Mouse (Mus musculus) lung, embryonic 16.5 days (tissue): ENCODE measurements at regions not wholly inside any gene's neighbourhood (a gene's known extent, or its start where the extent isn't known, plus 50 kb on each side); places are given as distances from the start of the nearest gene placed in this dataset.
"Not testable (repeated sequence)": the region's sequence is repeated elsewhere in the genome, so short reads cannot be mapped to it uniquely, and the experiment has no call there.

Experiments
- ATAC-seq: fragments of 200-750 bp; cut with Nextera tagmentation; 2 replicates; pipeline ENCODE4 v1.8.0; 2017; ENCODE audit warnings: low read depth, mild to moderate bottlenecking, moderate library complexity
- H3K27ac ChIP-seq: fragments of 300-500 bp; sonication (generic); 2 replicates; pipeline ENCODE4 v1.5.1; 2014; ENCODE audit warnings: mild to moderate bottlenecking, control low read depth, low read length
- H3K27me3 ChIP-seq: fragments of 300-500 bp; sonication (generic); 2 replicates; pipeline ENCODE4 v1.6.1; 2014; ENCODE audit warnings: low read depth, low read length, mixed read lengths; ENCODE audit not compliant: control insufficient read depth, insufficient read depth
- H3K36me3 ChIP-seq: fragments of 300-500 bp; sonication (generic); 2 replicates; pipeline ENCODE4 v1.6.1; 2014; ENCODE audit warnings: low read length; ENCODE audit not compliant: control insufficient read depth, insufficient read depth
- H3K4me1 ChIP-seq: fragments of 300-500 bp; sonication (generic); replicated peaks from 2 replicates; pipeline ENCODE4 v1.6.1; 2014; ENCODE audit warnings: low read length, mixed read lengths; ENCODE audit not compliant: control insufficient read depth, insufficient read depth
- H3K4me2 ChIP-seq: fragments of 300-500 bp; sonication (generic); 2 replicates; pipeline ENCODE4 v1.6.1; 2014; ENCODE audit warnings: low read depth, low read length, control low read depth
- H3K4me3 ChIP-seq: fragments of 300-500 bp; sonication (generic); 2 replicates; pipeline ENCODE4 v1.5.1; 2014; ENCODE audit warnings: mild to moderate bottlenecking, low read length, control low read depth
- H3K9ac ChIP-seq: fragments of 300-500 bp; sonication (generic); 2 replicates; pipeline ENCODE4 v1.6.1; 2014; ENCODE audit warnings: low read length, control low read depth
- H3K9me3 ChIP-seq: fragments of 300-500 bp; sonication (generic); 2 replicates; pipeline ENCODE4 v1.6.1; 2016; ENCODE audit warnings: low read length; ENCODE audit not compliant: control insufficient read depth
- WGBS: fragments of 180-500 bp; shearing (Covaris S2); extraction: QIAGEN DNeasy Blood & Tissue Kit; methylation state at CpG from one replicate; pipeline ENCODE4 v1.1.7; 2014; 5-methylcytosine and 5-hydroxymethylcytosine counted together

DNA sequence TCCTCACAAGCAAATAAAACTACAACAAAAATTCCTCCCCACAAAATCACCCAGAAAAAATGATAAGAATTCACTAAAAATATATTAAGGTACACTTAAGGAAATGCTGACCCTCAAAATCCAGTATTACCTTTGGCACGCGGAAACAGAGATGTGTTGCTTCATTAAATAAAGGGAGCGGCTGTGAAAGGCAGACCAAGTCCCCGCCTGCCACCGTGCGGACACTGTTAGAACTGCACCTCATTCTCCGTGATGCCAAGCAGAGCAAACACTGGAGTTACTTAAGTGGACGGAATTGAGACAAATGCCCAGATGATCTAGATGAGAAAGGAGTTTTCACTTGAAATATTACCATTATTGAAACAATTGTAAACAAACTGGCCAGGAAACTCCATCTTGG, 1839.1 kb downstream of the 9330182O14Rik start:
- Histone ChIP-seq H3K9ac (no peak overlapping the region), H3K9me3 (no peaks in the 10 kb centered on the region), H3K4me2 (no peak overlapping the region), H3K4me3 (no peak overlapping the region), H3K4me1 (no peaks in the 10 kb centered on the region), H3K27me3 (no peaks in the 10 kb centered on the region), H3K36me3 (no peaks in the 10 kb centered on the region), H3K27ac (no peak overlapping the region)
- ATAC-seq = no peak
- 4% methylated on average over 8 of the region's 8 CpGs for WGBS

DNA sequence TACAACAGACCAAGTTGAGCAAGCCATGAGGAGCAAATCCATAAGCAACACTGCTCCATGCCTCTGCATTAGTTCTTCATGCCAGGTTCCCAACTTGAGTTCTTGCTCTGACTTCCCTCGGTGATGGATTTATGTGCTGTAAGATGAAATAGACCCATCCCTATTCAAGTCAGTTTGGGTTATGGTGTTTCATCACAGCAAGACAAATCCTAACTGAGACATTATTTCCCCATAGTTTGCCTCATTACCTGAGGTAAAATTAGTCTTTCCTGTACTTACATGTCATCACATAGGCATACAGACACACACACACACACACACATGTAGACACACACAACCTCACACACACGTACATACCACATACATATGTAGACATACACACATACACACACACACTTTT, 1843.0 kb downstream of the 9330182O14Rik start:
- Histone ChIP-seq H3K4me3 (no peak overlapping the region), H3K27me3 (no peaks in the 10 kb centered on the region), H3K27ac (no peak overlapping the region), H3K4me1 (no peaks in the 10 kb centered on the region), H3K9ac (no peak overlapping the region), H3K9me3 (no peaks in the 10 kb centered on the region), H3K4me2 (no peak overlapping the region), H3K36me3 (no peaks in the 10 kb centered on the region)
- WGBS = 80% methylated on average over 2 of the region's 2 CpGs
- no peak for ATAC-seq

DNA sequence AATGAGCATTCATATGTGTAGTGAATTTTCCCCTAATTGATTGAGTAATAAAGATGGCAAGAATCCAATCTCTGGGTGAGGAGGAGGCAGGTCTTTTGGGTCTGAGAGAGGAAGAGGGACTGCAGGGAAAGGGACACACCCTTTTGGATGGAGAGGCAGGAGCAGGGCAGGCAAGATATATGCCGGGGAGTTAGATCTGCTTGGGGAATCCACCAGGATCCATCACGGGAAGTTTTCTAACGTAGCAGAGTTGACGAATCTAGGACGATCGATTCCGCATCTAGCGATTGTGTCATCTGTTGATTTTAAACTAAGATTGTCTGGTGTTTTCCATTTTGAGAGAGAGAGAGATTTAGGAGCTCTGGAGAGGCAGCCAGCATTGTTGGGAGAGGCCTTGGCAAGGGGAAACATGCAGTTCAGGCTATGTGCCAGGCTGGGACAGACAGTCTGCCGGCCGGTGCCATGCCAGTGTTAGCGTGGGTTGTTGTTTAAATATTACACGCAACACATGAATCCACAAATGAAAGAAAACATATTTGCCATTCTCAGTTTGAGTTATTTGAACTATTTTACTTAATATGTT, 1843.6 kb downstream of the 9330182O14Rik start:
- no peaks in the 10 kb centered on the region for H3K9me3 ChIP-seq
- no peak overlapping the region for H3K4me3 ChIP-seq
- H3K9ac ChIP-seq = no peak overlapping the region
- H3K36me3 ChIP-seq = no peaks in the 10 kb centered on the region
- no peak overlapping the region for H3K27ac ChIP-seq
- no peak overlapping the region for H3K4me2 ChIP-seq
- ATAC-seq = no peak
- 80% methylated on average over 12 of the region's 12 CpGs for WGBS
- no peaks in the 10 kb centered on the region for H3K4me1 ChIP-seq
- no peaks in the 10 kb centered on the region for H3K27me3 ChIP-seq

DNA sequence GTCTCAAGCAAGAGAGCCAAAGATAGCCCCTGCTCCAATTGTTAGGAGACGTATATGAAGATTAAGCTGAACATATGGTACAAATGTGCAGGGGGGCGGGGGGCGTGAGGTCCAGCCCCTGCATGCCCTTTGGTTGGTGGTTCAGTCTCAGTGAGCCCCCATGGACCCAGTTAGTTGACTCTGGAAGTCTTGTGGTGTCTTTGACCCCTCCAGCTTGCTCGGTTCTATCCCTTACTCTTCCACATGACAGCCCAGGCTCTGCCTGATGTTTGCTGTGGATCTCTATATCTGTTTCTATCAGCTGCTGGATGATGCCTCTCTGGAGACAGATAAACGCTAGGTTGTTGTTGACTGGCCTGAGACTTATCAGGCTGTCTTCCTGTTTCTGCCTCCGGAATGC, 1849.1 kb downstream of the 9330182O14Rik start:
- Histone ChIP-seq H3K9ac (no peak overlapping the region), H3K4me2 (no peak overlapping the region), H3K9me3 (no peaks in the 10 kb centered on the region), H3K4me1 (no peaks in the 10 kb centered on the region), H3K36me3 (no peaks in the 10 kb centered on the region), H3K4me3 (no peak overlapping the region), H3K27ac (no peak overlapping the region), H3K27me3 (no peaks in the 10 kb centered on the region)
- WGBS = 73% methylated on average over 6 of the region's 6 CpGs
- no peak for ATAC-seq

DNA sequence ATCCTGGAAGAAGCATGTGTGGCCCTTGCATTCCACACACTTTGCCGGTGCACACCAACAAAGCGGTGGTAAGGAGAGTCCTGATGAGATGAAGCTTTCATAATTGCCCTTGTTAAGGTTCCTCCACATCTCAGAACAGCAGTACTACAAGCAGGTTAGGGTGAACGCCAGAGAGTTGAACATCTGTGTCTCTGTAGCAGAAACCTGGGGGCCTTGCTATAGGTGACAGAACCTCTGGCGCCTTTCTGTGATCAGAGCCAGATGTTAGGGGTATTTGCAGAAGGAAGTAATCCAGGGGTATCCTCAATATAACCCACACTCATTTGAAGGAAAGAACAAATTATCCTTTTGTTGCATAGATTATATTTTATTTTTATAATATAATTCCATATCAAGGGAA, 1850.1 kb downstream of the 9330182O14Rik start:
- Histone ChIP-seq H3K4me3 (no peak overlapping the region), H3K27ac (no peak overlapping the region), H3K9me3 (no peaks in the 10 kb centered on the region), H3K4me2 (no peak overlapping the region), H3K4me1 (no peaks in the 10 kb centered on the region), H3K9ac (no peak overlapping the region), H3K36me3 (no peaks in the 10 kb centered on the region), H3K27me3 (no peaks in the 10 kb centered on the region)
- WGBS = 87% methylated on average over 4 of the region's 4 CpGs
- no peak for ATAC-seq

DNA sequence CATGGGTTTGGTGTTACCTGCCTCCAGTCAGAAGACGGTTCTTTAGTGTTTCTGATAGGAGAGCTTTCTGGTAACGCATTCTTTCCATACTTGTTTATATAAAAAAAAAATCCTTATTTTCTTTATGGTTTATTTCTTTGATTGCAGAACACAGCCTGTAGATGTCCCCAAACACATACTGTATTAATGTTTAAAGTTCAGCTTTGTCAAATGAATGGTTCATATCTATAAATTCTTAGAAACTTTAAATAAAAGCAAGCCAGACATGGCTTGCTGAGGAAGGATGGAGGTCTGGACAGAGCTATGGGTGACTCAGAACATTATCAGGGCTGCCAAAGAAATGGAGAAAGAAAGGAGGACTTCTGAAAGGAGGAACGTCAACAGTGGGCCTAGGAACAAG, 1852.1 kb downstream of the 9330182O14Rik start:
- Histone ChIP-seq H3K27me3 (no peaks in the 10 kb centered on the region), H3K4me3 (no peak overlapping the region), H3K4me1 (no peaks in the 10 kb centered on the region), H3K27ac (no peak overlapping the region), H3K9ac (no peak overlapping the region), H3K36me3 (no peaks in the 10 kb centered on the region), H3K4me2 (no peak overlapping the region), H3K9me3 (no peaks in the 10 kb centered on the region)
- 57% methylated on average over 3 of the region's 3 CpGs for WGBS
- no peak for ATAC-seq

DNA sequence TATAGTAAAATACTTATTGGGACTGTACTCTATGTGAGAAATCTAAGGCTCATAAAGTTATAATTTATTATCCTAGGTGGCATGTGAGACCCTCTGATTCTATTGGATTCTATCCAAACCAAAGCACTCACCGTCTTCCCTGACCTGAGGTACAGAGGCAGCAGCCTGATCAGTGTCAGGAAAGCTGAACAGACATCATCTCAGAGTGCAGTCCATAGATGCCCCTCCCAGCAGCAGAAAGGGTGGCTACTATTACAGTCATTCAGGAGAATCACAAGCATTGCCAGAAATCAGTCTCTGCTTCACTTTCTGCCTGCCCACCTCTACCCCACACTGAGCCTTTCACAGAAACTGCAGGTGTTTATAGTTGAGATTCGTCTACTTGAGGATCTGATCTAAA, 1854.9 kb downstream of the 9330182O14Rik start:
- Histone ChIP-seq H3K27ac (no peak overlapping the region), H3K4me3 (no peak overlapping the region), H3K9me3 (no peaks in the 10 kb centered on the region), H3K27me3 (no peaks in the 10 kb centered on the region), H3K36me3 (no peaks in the 10 kb centered on the region), H3K4me1 (no peaks in the 10 kb centered on the region), H3K4me2 (no peak overlapping the region), H3K9ac (no peak overlapping the region)
- WGBS = 62% methylated on average over 2 of the region's 2 CpGs
- ATAC-seq = no peak

DNA sequence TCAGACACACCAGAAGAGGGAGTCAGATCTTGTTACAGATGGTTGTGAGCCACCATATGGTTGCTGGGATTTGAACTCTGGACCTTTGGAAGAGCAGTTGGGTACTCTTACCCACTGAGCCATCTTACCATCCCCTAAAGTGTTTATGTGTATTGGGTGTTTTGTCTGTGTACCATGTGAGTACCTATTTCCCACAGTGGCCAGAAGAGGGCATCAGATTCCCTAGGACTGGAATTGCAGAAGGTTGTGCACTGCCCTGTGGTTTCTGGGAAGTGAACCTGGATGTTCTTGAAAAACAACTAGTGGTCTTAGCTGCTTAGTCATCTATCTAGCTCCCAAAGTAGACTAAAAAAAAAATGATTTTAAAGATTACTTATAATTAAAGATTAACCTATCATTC, 1857.7 kb downstream of the 9330182O14Rik start:
- no peaks in the 10 kb centered on the region for H3K27me3 ChIP-seq

DNA sequence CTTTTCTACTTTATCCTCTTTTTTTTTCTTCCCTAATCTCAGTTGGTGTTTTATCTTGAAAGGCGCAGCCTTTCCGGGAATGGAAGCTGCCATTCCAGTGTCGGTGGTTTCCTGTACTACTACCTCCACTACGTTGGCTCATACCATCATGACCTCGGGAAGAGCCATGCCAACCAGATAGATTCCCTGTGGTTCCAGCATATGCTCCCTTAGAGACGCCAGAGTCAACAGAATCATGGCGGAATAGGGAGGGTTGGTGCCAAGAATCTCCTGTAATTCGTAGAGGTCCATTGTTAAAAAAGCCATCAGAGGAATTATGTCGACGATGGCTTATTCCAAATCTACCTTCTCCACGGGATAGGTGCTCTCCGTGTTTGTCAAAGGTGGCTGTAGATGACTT, 1898.1 kb downstream of the 9330182O14Rik start:
- not testable (repeated sequence) for H3K9me3 ChIP-seq, H3K9ac ChIP-seq, ATAC-seq, H3K4me3 ChIP-seq, H3K4me1 ChIP-seq, H3K4me2 ChIP-seq, H3K27ac ChIP-seq, H3K27me3 ChIP-seq, H3K36me3 ChIP-seq
- 89% methylated on average over 12 of the region's 12 CpGs for WGBS

More for the DNA sequence above, 1857.7 kb downstream of the 9330182O14Rik start:
- no peak overlapping the region for H3K9ac ChIP-seq
- no peaks in the 10 kb centered on the region for H3K36me3 ChIP-seq
- no peaks in the 10 kb centered on the region for H3K9me3 ChIP-seq
- H3K4me3 ChIP-seq = no peak overlapping the region
- H3K27ac ChIP-seq = no peak overlapping the region
- ATAC-seq = no peak
- no peaks in the 10 kb centered on the region for H3K4me1 ChIP-seq
- H3K4me2 ChIP-seq = no peak overlapping the region
